13 mouse cellular contexts compared by ENCODE assay signal in the genomic region with DNA sequence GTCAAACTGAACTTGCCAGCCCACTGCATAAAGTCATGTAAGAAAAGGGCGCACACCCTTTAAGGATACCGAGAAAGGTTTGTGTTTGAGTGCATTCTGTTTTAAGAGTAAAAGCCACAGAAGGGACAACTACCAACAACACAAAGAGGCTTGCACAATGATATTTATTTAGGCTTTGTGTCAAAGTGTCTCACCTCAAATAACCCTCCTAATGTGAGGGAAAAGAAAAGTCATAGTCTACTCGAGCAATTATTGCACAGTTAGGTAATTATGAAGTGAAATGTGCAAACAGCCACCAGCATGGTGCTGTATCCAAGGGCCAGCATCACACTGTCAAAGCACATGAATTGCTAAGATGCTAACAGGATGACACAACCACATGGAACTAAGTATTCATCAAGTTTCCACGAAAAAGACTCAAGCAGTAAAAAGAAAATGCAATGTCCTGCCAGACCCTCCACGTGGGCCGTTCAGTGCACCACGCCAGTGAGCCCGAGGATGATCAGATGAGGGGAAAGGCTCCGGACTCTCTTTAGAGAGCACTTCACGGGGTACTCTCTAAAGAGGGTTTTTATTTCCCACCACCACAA. TPM values are rescaled to one million over a fixed set of nuclear protein-coding genes. Genes with fewer than 3 reads are reported as not detected.
DNase-seq lines count a peak whose midpoint lies in the region; ATAC-seq and TF ChIP-seq lines count a peak whose summit lies in the region.
"Had no signal": no experiment of that assay in that cellular context is flagged by ENCODE, and none has a peak within 500 bp of the region (broad histone marks: within the 10 kb centered on the region; RNA-seq: fewer than 3 reads in every experiment).

No protein-coding gene starts in this region.

- no peaks in the 10 kb centered on the region for H3K27me3 ChIP-seq in heart, embryonic 11.5 days (ENCODE audit: control insufficient read depth, insufficient read depth, low read length)
- H3K27me3 ChIP-seq in liver, adult 2 months (ENCODE audit: control insufficient read depth, insufficient read depth, low read length), result no peaks in the 10 kb centered on the region
- no peaks in the 10 kb centered on the region for H3K27me3 ChIP-seq in liver, embryonic 12.5 days (replicated peaks)
- no peaks in the 10 kb centered on the region; the same call in 1 of the 2 replicates for H3K27me3 ChIP-seq in hindbrain, postnatal 0 days (ENCODE audit: insufficient read depth, low read length)

- no peak overlapping the region for H3K4me3 ChIP-seq in heart, embryonic 11.5 days (ENCODE audit: low read depth, low read length)
- H3K4me3 ChIP-seq in liver, adult 2 months (ENCODE audit: insufficient read depth, low read depth, low read length), result no peak overlapping the region
- no peak overlapping the region for H3K4me3 ChIP-seq in liver, embryonic 12.5 days
- H3K4me3 ChIP-seq in hindbrain, postnatal 0 days (ENCODE audit: low read length), result no peak overlapping the region
- H3K4me3 ChIP-seq: left cerebral cortex, adult 2 months; limb, embryonic 12.5 days; neural tube, embryonic 13.5 days had no signal

- 0 out of 2 replicates have a peak, but pooled peaks cover 3% of the 10 kb centered on the region for H3K36me3 ChIP-seq in heart, embryonic 11.5 days (ENCODE audit: control insufficient read depth, insufficient read depth, low read length)
- H3K36me3 ChIP-seq in liver, adult 2 months (ENCODE audit: control insufficient read depth, insufficient read depth, low read length), result no peaks in the 10 kb centered on the region
- H3K36me3 ChIP-seq in liver, embryonic 12.5 days, result peaks cover 14% of the 10 kb centered on the region
- no peaks in the 10 kb centered on the region for H3K36me3 ChIP-seq in hindbrain, postnatal 0 days (ENCODE audit: insufficient read depth, low read length)
- H3K36me3 ChIP-seq: neural tube, embryonic 13.5 days had no signal

- H3K9me3 ChIP-seq in heart, embryonic 11.5 days (replicated peaks; ENCODE audit: control insufficient read depth, low read length), result peaks cover 2% of the 10 kb centered on the region; the same call in 1 of the 2 replicates
- H3K9me3 ChIP-seq in liver, embryonic 12.5 days (replicated peaks), result 0 out of 2 replicates have a peak, but pooled peaks cover 7% of the 10 kb centered on the region
- no peaks in the 10 kb centered on the region for H3K9me3 ChIP-seq in hindbrain, postnatal 0 days (ENCODE audit: low read length)
- H3K9me3 ChIP-seq: limb, embryonic 12.5 days; neural tube, embryonic 13.5 days had no signal

- 0 out of 2 replicates have a peak, but pooled peaks cover 11% of the 10 kb centered on the region for H3K4me1 ChIP-seq in heart, embryonic 11.5 days (ENCODE audit: control insufficient read depth, insufficient read depth, low read length)
- H3K4me1 ChIP-seq in liver, adult 2 months (ENCODE audit: control insufficient read depth, insufficient read depth, low read length), result peaks cover 7% of the 10 kb centered on the region
- H3K4me1 ChIP-seq in liver, embryonic 12.5 days, result peaks cover 27% of the 10 kb centered on the region
- no peaks in the 10 kb centered on the region for H3K4me1 ChIP-seq in hindbrain, postnatal 0 days (ENCODE audit: insufficient read depth, low read length)

- peak; percentile 96 for DNase-seq in heart, adult 11 months
- peak; percentile 87 for DNase-seq in liver, adult 2 months (ENCODE audit: extremely low read depth, low read depth, low spot score)
- DNase-seq in adipocyte (ENCODE audit: low spot score), result peak; percentile 74
- DNase-seq in naive thymus-derived CD4-positive, alpha-beta T cell, adult 2 months (ENCODE audit: low read depth), result peak; percentile 28
- no peak for DNase-seq in hindbrain, postnatal 0 days (ENCODE audit: low spot score)
- DNase-seq: cerebellum, adult 11 months; lung, embryonic 14.5 days had no signal

- 73% methylated on average over 10 of the region's 10 CpGs for WGBS in heart, embryonic 11.5 days (ENCODE audit: insufficient replicate concordance)
- 12% methylated on average over 10 of the region's 10 CpGs for WGBS in liver, adult 2 months
- WGBS in liver, embryonic 12.5 days (ENCODE audit: insufficient replicate concordance), result 65% methylated on average over 10 of the region's 10 CpGs
- WGBS in hindbrain, postnatal 0 days, result 69% methylated on average over 10 of the region's 10 CpGs

- no peak overlapping the region for H3K27ac ChIP-seq in heart, embryonic 11.5 days (ENCODE audit: low read depth, low read length)
- no peak overlapping the region; the same call in 1 of the 2 replicates for H3K27ac ChIP-seq in liver, adult 2 months (replicated peaks; ENCODE audit: insufficient read depth, low read depth, low read length)
- no peak overlapping the region for H3K27ac ChIP-seq in liver, embryonic 12.5 days
- no peak overlapping the region for H3K27ac ChIP-seq in hindbrain, postnatal 0 days
- H3K27ac ChIP-seq: left cerebral cortex, adult 2 months; limb, embryonic 12.5 days; neural tube, embryonic 13.5 days had no signal

- peaks cover 12% of the 10 kb centered on the region; the same call in 1 of the 2 replicates for H3K79me2 ChIP-seq in liver, adult 2 months (ENCODE audit: control insufficient read depth, insufficient read depth, low read length)

- no peak for ATAC-seq in heart, embryonic 11.5 days (replicated peaks; ENCODE audit: insufficient number of reproducible peaks, low FRiP score, low TSS enrichment)
- ATAC-seq in liver, embryonic 12.5 days, result no peak
- ATAC-seq in hindbrain, postnatal 0 days, result no peak
- ATAC-seq: forebrain, embryonic 14.5 days had no signal

- H3K4me2 ChIP-seq in heart, embryonic 11.5 days, result no peak overlapping the region
- H3K4me2 ChIP-seq in liver, embryonic 12.5 days, result no peak overlapping the region
- H3K4me2 ChIP-seq in hindbrain, postnatal 0 days (ENCODE audit: low read depth, low read length), result no peak overlapping the region
- H3K4me2 ChIP-seq: limb, embryonic 12.5 days; lung, embryonic 14.5 days; neural tube, embryonic 13.5 days had no signal

- H3K9ac ChIP-seq in heart, embryonic 11.5 days (ENCODE audit: low read depth, low read length), result no peak overlapping the region
- no peak overlapping the region for H3K9ac ChIP-seq in liver, adult 2 months (ENCODE audit: low read depth, low read length)
- H3K9ac ChIP-seq in liver, embryonic 12.5 days, result no peak overlapping the region
- no peak overlapping the region for H3K9ac ChIP-seq in hindbrain, postnatal 0 days (replicated peaks; ENCODE audit: low read length)
- H3K9ac ChIP-seq: limb, embryonic 12.5 days; lung, embryonic 14.5 days; neural tube, embryonic 13.5 days had no signal

- TF ChIP-seq POLR2A in liver, adult 2 months (IDR thresholded peaks at IDR 0.05; ENCODE audit: extremely low read depth, insufficient read depth, low read length), result no peak

- TF ChIP-seq CTCF in liver, adult 2 months (IDR thresholded peaks at IDR 0.05; ENCODE audit: low read depth, low read length), result no peak
- TF ChIP-seq CTCF in hindbrain, postnatal 0 days (IDR thresholded peaks at IDR 0.05; ENCODE audit: low read depth), result no peak

RNA-seq across cellular contexts. Expression of a gene that starts 5.4 kb away (rescaled TPM):
- 38.2 and 39.2 TPM in 2 replicates for polyA plus RNA-seq in heart, embryonic 11.5 days (2014; fragmentation: Nextera tagmentation; extraction: Ambion mirVana)
- 6.6 and 8.2 TPM in 2 replicates for total RNA-seq in liver, adult 2 months (2014; rRNA removed)
- 2.2 and 4.0 TPM in 2 replicates for polyA plus RNA-seq in liver, adult 2 months (2012; rRNA removed)
- polyA plus RNA-seq in liver, embryonic 12.5 days (2016; fragmentation: Nextera tagmentation; extraction: Ambion mirVana), result 18.4 and 19.2 TPM in 2 replicates
- total RNA-seq in hindbrain, postnatal 0 days (2014; rRNA removed), result 21.7 and 21.8 TPM in 2 replicates
- 4.6 and 4.8 TPM in 2 replicates for polyA plus RNA-seq in hindbrain, postnatal 0 days (2015; fragmentation: Nextera tagmentation; extraction: Ambion mirVana)

RNA-seq across cellular contexts. Expression of a gene that starts 46.9 kb away (rescaled TPM):
- 0.87 and 0.94 TPM in 2 replicates for polyA plus RNA-seq in heart, embryonic 11.5 days (2014; fragmentation: Nextera tagmentation; extraction: Ambion mirVana)
- total RNA-seq in liver, adult 2 months (2014; rRNA removed), result 1.8 and 1.9 TPM in 2 replicates
- 0.81 and 0.83 TPM in 2 replicates for polyA plus RNA-seq in liver, adult 2 months (2012; rRNA removed)
- polyA plus RNA-seq in liver, embryonic 12.5 days (2016; fragmentation: Nextera tagmentation; extraction: Ambion mirVana), result 0.20 and 0.24 TPM in 2 replicates
- total RNA-seq in hindbrain, postnatal 0 days (2014; rRNA removed), result 4.8 and 5.1 TPM in 2 replicates
- 3.8 and 4.7 TPM in 2 replicates for polyA plus RNA-seq in hindbrain, postnatal 0 days (2015; fragmentation: Nextera tagmentation; extraction: Ambion mirVana)
